Comparison of ENCODE assay signal across 19 mouse cellular contexts in genomic region chr14:79537921-79538320, GRCm38 (mm10). TPM values are rescaled to one million over a fixed set of nuclear protein-coding genes. Genes with fewer than 3 reads are reported as not detected.
DNase-seq lines count a peak whose midpoint lies in the region; ATAC-seq and TF ChIP-seq lines count a peak whose summit lies in the region.
"Had no signal": no experiment of that assay in that cellular context is flagged by ENCODE, and none has a peak within 500 bp of the region (broad histone marks: within the 10 kb centered on the region; RNA-seq: fewer than 3 reads in every experiment).

No protein-coding gene starts in this region.

- TF ChIP-seq EP300 in CH12.LX (IDR thresholded peaks at IDR 0.05; ENCODE audit: low read length), result no peak

- H3K4me3 ChIP-seq in heart, embryonic 15.5 days, result no peak overlapping the region
- no peak overlapping the region for H3K4me3 ChIP-seq in CH12.LX (replicated peaks in 1 of 3; ENCODE audit: low read depth in 2 of 3, low read length in 2 of 3, poor library complexity in 1 of 3)
- H3K4me3 ChIP-seq in liver, embryonic 16.5 days (ENCODE audit: low read depth, low read length), result no peak overlapping the region; the same call in 1 of the 2 replicates
- H3K4me3 ChIP-seq: forebrain, embryonic 15.5 days; left cerebral cortex, adult 2 months; lung, embryonic 15.5 days; neural tube, embryonic 15.5 days had no signal

- H3K9ac ChIP-seq in heart, embryonic 15.5 days, result no peak overlapping the region
- peak overlapping the region; percentile 40 for H3K9ac ChIP-seq in CH12.LX (ENCODE audit: insufficient read depth, low read depth)
- peak overlapping the region; percentile 41; the same call in 1 of the 2 replicates for H3K9ac ChIP-seq in liver, embryonic 16.5 days (ENCODE audit: low read depth, low read length)
- H3K9ac ChIP-seq: forebrain, embryonic 15.5 days; hindbrain, embryonic 14.5 days; lung, embryonic 15.5 days; neural tube, embryonic 15.5 days had no signal

- ATAC-seq in heart, embryonic 15.5 days (replicated peaks; ENCODE audit: insufficient number of reproducible peaks, insufficient read depth, low FRiP score, low read depth), result no peak
- ATAC-seq in liver, embryonic 16.5 days (ENCODE audit: low read depth), result no peak
- ATAC-seq: forebrain, embryonic 15.5 days had no signal

- H3K27ac ChIP-seq in heart, embryonic 15.5 days, result no peak overlapping the region
- no peak overlapping the region for H3K27ac ChIP-seq in CH12.LX (ENCODE audit: insufficient read depth, low read depth)
- peak overlapping the region; percentile 72; the same call in 1 of the 2 replicates for H3K27ac ChIP-seq in liver, embryonic 16.5 days (ENCODE audit: low read length)
- H3K27ac ChIP-seq: forebrain, embryonic 15.5 days; hindbrain, embryonic 14.5 days; left cerebral cortex, adult 2 months; lung, embryonic 15.5 days; neural tube, embryonic 15.5 days had no signal

- no peaks in the 10 kb centered on the region for H3K36me3 ChIP-seq in heart, embryonic 15.5 days
- peaks cover 12 to 45% of the 10 kb centered on the region in 2 experiments for H3K36me3 ChIP-seq in CH12.LX (replicated peaks in 1 of 2; ENCODE audit: control insufficient read depth in 1 of 2, insufficient read depth in 1 of 2, low read length in 1 of 2)
- H3K36me3 ChIP-seq in liver, embryonic 16.5 days (ENCODE audit: control insufficient read depth, insufficient read depth), result no peaks in the 10 kb centered on the region; the same call in 1 of the 2 replicates
- H3K36me3 ChIP-seq: forebrain, embryonic 15.5 days; lung, embryonic 15.5 days; neural tube, embryonic 15.5 days had no signal

- no peak for TF ChIP-seq RAD21 in CH12.LX (IDR thresholded peaks at IDR 0.05; ENCODE audit: low read depth, low read length)

- H3K4me1 ChIP-seq in heart, embryonic 15.5 days (replicated peaks), result peaks cover 27% of the 10 kb centered on the region
- H3K4me1 ChIP-seq in CH12.LX (ENCODE audit: control insufficient read depth in 1 of 2, insufficient read depth in 2 of 2), result peaks cover 8 to 70% of the 10 kb centered on the region in 2 experiments
- H3K4me1 ChIP-seq in liver, embryonic 16.5 days (ENCODE audit: control insufficient read depth, low read depth, low read length), result peaks cover 49% of the 10 kb centered on the region
- H3K4me1 ChIP-seq: forebrain, embryonic 15.5 days; neural tube, embryonic 15.5 days had no signal

- H3K4me2 ChIP-seq in heart, embryonic 15.5 days, result 0 out of 2 replicates have a peak overlapping the region, but pooled peaks have one; percentile 18
- peak overlapping the region; percentile 74 for H3K4me2 ChIP-seq in CH12.LX (ENCODE audit: insufficient read depth, low read depth, poor library complexity, severe bottlenecking)
- peak overlapping the region; percentile 48 for H3K4me2 ChIP-seq in liver, embryonic 16.5 days (ENCODE audit: low read depth, low read length)
- H3K4me2 ChIP-seq: forebrain, embryonic 15.5 days; hindbrain, embryonic 14.5 days; lung, embryonic 15.5 days; neural tube, embryonic 15.5 days had no signal

- no peak for TF ChIP-seq CTCF in CH12.LX (conservative IDR thresholded peaks at IDR 0.05 in 1 of 2, IDR thresholded peaks at IDR 0.05 in 1 of 2; ENCODE audit: low read depth in 2 of 2, low read length in 2 of 2)

- H3K79me2 ChIP-seq in CH12.LX (replicated peaks; ENCODE audit: control insufficient read depth, extremely low read depth, insufficient read depth, poor library complexity, severe bottlenecking), result peaks cover 83% of the 10 kb centered on the region

- H3K27me3 ChIP-seq in heart, embryonic 15.5 days, result no peaks in the 10 kb centered on the region
- no peaks in the 10 kb centered on the region for H3K27me3 ChIP-seq in CH12.LX (replicated peaks)
- H3K27me3 ChIP-seq in liver, embryonic 16.5 days (ENCODE audit: control insufficient read depth, insufficient read depth, low read depth, low read length), result no peaks in the 10 kb centered on the region
- H3K27me3 ChIP-seq: forebrain, embryonic 15.5 days; lung, embryonic 15.5 days; neural tube, embryonic 15.5 days had no signal

- H3K9me3 ChIP-seq in heart, embryonic 15.5 days (replicated peaks), result no peaks in the 10 kb centered on the region
- H3K9me3 ChIP-seq in CH12.LX (replicated peaks; ENCODE audit: low read length), result no peaks in the 10 kb centered on the region
- H3K9me3 ChIP-seq in liver, embryonic 16.5 days (replicated peaks; ENCODE audit: control insufficient read depth, low read length), result no peaks in the 10 kb centered on the region
- H3K9me3 ChIP-seq: forebrain, embryonic 15.5 days; lung, embryonic 15.5 days; neural tube, embryonic 15.5 days had no signal

- in situ Hi-C loops in CH12.LX (cut with MboI; ENCODE audit: low pct_ligation_motif_present, low pct_unique_long_range_greater_than_20kb, low sequenced_read_pairs), result no loop called here

- TF ChIP-seq POLR2A in CH12.LX (IDR thresholded peaks at IDR 0.05; ENCODE audit: low read depth, low read length), result no peak

- DNase-seq in heart, adult 8-10 months (ENCODE audit: low spot score), result no peak
- peak; percentile 55 for DNase-seq in CD4-positive helper T cell, adult 2 months (ENCODE audit: low read depth, low spot score)
- DNase-seq in CH12.LX (ENCODE audit: extremely low read depth), result no peak
- no peak for DNase-seq in adrenal gland, postnatal 25 days
- DNase-seq in cerebellum, postnatal 25 days, result no peak
- DNase-seq: adrenal gland, postnatal 10 days; cerebellum, adult 8-10 months; gastrocnemius, postnatal 25 days; heart, postnatal 14 days; kidney, adult 8-10 months; kidney, postnatal 10 days; right cerebral cortex, adult 18-20 months had no signal

- dilution Hi-C loops in CH12.LX (cut with MboI; ENCODE audit: extremely low pct_ligation_motif_present, extremely low pct_unique_long_range_greater_than_20kb, low sequenced_read_pairs), result no loop called here

TF ChIP-seq in CH12.LX, 34 proteins besides CTCF, POLR2A, EP300 and RAD21:
- TF ChIP-seq ZMIZ1 (IDR thresholded peaks at IDR 0.05; ENCODE audit: low read depth, low read length) (no peak), MYC (IDR thresholded peaks at IDR 0.05; ENCODE audit: low read depth, low read length) (peak; percentile 7; the same call in 1 of the 2 replicates)

RNA-seq across cellular contexts. Expression of gene Sugt1, which starts 49.6 kb away (rescaled TPM):
- polyA plus RNA-seq in heart, embryonic 15.5 days (2015; fragmentation: Nextera tagmentation; extraction: Ambion mirVana), result 92.5 and 106 TPM in 2 replicates
- 10 to 100 TPM; 61.8 to 67.5 (median 62.6) TPM for total RNA-seq in heart, adult 8-10 months (2022)
- 91.9 and 103 TPM in 2 replicates for total RNA-seq in CH12.LX (2012; rRNA removed)
- total RNA-seq in CH12.LX (2014; rRNA removed), result 114 and 141 TPM in 2 replicates
- 118 and 153 TPM in 2 replicates for polyA plus RNA-seq in CH12.LX (2012; ENCODE audit: insufficient read length, low read depth)
- 30.5 and 31.3 TPM in 2 replicates for polyA plus RNA-seq in liver, embryonic 16.5 days (2015; fragmentation: Nextera tagmentation; extraction: Ambion mirVana)
- total RNA-seq in adrenal gland, postnatal 25 days (2021), result 156 and 173 TPM in 2 replicates

RNA-seq across cellular contexts. Expression of gene Wbp4, which starts 56.6 kb away (rescaled TPM):
- 24.0 and 25.7 TPM in 2 replicates for polyA plus RNA-seq in heart, embryonic 15.5 days (2015; fragmentation: Nextera tagmentation; extraction: Ambion mirVana)
- 10 to 100 TPM; 20.6 to 24.0 (median 21.6) TPM for total RNA-seq in heart, adult 8-10 months (2022)
- 31.3 and 36.8 TPM in 2 replicates for total RNA-seq in CH12.LX (2012; rRNA removed)
- 36.2 and 39.9 TPM in 2 replicates for total RNA-seq in CH12.LX (2014; rRNA removed)
- 68.5 and 69.4 TPM in 2 replicates for polyA plus RNA-seq in CH12.LX (2012; ENCODE audit: insufficient read length, low read depth)
- 13.0 and 13.1 TPM in 2 replicates for polyA plus RNA-seq in liver, embryonic 16.5 days (2015; fragmentation: Nextera tagmentation; extraction: Ambion mirVana)
- 39.5 and 45.8 TPM in 2 replicates for total RNA-seq in adrenal gland, postnatal 25 days (2021)

RNA-seq across cellular contexts. Expression of gene Elf1, which starts 56.9 kb away (rescaled TPM):
- polyA plus RNA-seq in heart, embryonic 15.5 days (2015; fragmentation: Nextera tagmentation; extraction: Ambion mirVana), result 7.8 and 12.4 TPM in 2 replicates
- total RNA-seq in heart, adult 8-10 months (2022), result 10 to 100 TPM in 3 of 4 experiments, 1 to 10 TPM in 1; 9.9 to 12.5 (median 12.0) TPM
- total RNA-seq in CH12.LX (2012; rRNA removed) (37.1 and 41.2 TPM in 2 replicates), CH12.LX (2014; rRNA removed) (71.7 and 85.2 TPM in 2 replicates)
- 49.6 and 54.4 TPM in 2 replicates for polyA plus RNA-seq in CH12.LX (2012; ENCODE audit: insufficient read length, low read depth)
- polyA plus RNA-seq in liver, embryonic 16.5 days (2015; fragmentation: Nextera tagmentation; extraction: Ambion mirVana), result 7.8 and 8.8 TPM in 2 replicates
- total RNA-seq in adrenal gland, postnatal 25 days (2021), result 20.8 and 27.7 TPM in 2 replicates

Comparison
In these comparisons a context has a peak if more than half of its experiments do, and no peak if none do; other contexts are left out.
1. H3K4me2 ChIP-seq: peak in every context shown above with its lines; median percentile 74 in CH12.LX; 48 in liver, embryonic 16.5 days; 18 in heart, embryonic 15.5 days.